Mouse (Mus musculus) bone marrow, adult 2 months (tissue): ENCODE results near the gene Usp36.

Source experiments
- CTCF ChIP-seq: fragments of 200-500 bp; IDR thresholded peaks from 2 replicates; pipeline ENCODE4 v1.5.1; 2011; ENCODE audit warnings: low read length, control low read depth; ENCODE audit not compliant: control insufficient read depth, insufficient read depth
- POLR2A ChIP-seq: fragments of 200-500 bp; IDR thresholded peaks from 2 replicates; pipeline ENCODE4 v1.6.1; 2011; ENCODE audit warnings: low read depth, mild to moderate bottlenecking, control low read depth, low read length, borderline replicate concordance; ENCODE audit not compliant: control insufficient read depth

DNA sequence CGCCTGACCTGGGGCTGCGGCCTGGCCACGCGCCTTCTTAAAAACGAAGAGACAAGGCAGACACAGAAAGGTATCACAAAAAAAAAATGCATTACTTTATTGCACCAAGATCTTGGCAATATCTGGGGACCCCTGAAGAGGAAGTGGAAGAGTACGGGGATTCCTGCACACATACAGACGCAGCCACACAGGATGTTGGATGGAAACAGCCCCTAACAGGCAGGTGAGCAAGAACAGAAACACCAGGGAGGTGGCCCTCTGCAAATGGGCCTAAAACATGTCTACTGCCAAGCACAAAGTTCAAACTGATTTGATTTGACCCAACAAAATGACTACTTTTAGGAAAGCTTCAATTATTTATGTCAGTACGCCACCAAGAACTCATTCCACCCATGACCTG, 30.5 kb downstream of the Usp36 start:
- TF ChIP-seq CTCF (no peak), POLR2A (no peak)
